Mouse (Mus musculus) limb, embryonic 13.5 days (tissue): ENCODE results near the gene Pnpo. TPM values are rescaled to one million over a fixed set of nuclear protein-coding genes. Genes with fewer than 3 reads are reported as not detected.

Experiments used
- ATAC-seq: fragments of 200-750 bp; cut with Nextera tagmentation; 2 replicates; pipeline ENCODE4 v1.8.0; 2017; ENCODE audit warnings: low read depth, moderate number of reproducible peaks, moderate TSS enrichment; ENCODE audit not compliant: low FRiP score
- H3K27ac ChIP-seq: fragments of 300-500 bp; sonication (generic); 2 replicates; pipeline ENCODE4 v1.5.1; 2015; ENCODE audit warnings: inconsistent platforms, mild to moderate bottlenecking, moderate library complexity
- H3K27me3 ChIP-seq: fragments of 300-500 bp; sonication (generic); 2 replicates; pipeline ENCODE4 v1.6.1; 2015; ENCODE audit warnings: mild to moderate bottlenecking, inconsistent platforms
- H3K36me3 ChIP-seq: fragments of 300-500 bp; sonication (generic); 2 replicates; pipeline ENCODE4 v1.6.1; 2015; ENCODE audit warnings: inconsistent platforms, mild to moderate bottlenecking, moderate library complexity
- H3K4me1 ChIP-seq: fragments of 300-500 bp; sonication (generic); 2 replicates; pipeline ENCODE4 v1.6.1; 2015; ENCODE audit warnings: inconsistent platforms
- H3K4me2 ChIP-seq: fragments of 300-500 bp; sonication (generic); replicated peaks from 2 replicates; pipeline ENCODE4 v1.6.1; 2015; ENCODE audit warnings: inconsistent platforms, mild to moderate bottlenecking, moderate library complexity
- H3K4me3 ChIP-seq: fragments of 300-500 bp; sonication (generic); 2 replicates; pipeline ENCODE4 v1.5.1; 2015; ENCODE audit warnings: moderate library complexity, mild to moderate bottlenecking, inconsistent platforms
- H3K9ac ChIP-seq: fragments of 300-500 bp; sonication (generic); 2 replicates; pipeline ENCODE4 v1.6.1; 2015; ENCODE audit warnings: mild to moderate bottlenecking, inconsistent platforms
- H3K9me3 ChIP-seq: fragments of 300-500 bp; sonication (generic); 2 replicates; pipeline ENCODE4 v1.6.1; 2016; ENCODE audit warnings: inconsistent platforms
- WGBS: fragments of 180-500 bp; shearing (Covaris S2); methylation state at CpG from one replicate; pipeline ENCODE4 v1.1.7; 2015; 5-methylcytosine and 5-hydroxymethylcytosine counted together
- polyA plus RNA-seq: library from polyadenylated mRNA; unstranded; fragments of >200 nt; fragmentation: Nextera tagmentation; extraction: Ambion mirVana; gene quantifications from 2 replicates; pipeline ENCODE4 v1.2.1, GENCODE M21; 2015

The Pnpo gene
- polyA plus RNA-seq, 1 experiment from 2014 or later: 21.2 TPM

DNA sequence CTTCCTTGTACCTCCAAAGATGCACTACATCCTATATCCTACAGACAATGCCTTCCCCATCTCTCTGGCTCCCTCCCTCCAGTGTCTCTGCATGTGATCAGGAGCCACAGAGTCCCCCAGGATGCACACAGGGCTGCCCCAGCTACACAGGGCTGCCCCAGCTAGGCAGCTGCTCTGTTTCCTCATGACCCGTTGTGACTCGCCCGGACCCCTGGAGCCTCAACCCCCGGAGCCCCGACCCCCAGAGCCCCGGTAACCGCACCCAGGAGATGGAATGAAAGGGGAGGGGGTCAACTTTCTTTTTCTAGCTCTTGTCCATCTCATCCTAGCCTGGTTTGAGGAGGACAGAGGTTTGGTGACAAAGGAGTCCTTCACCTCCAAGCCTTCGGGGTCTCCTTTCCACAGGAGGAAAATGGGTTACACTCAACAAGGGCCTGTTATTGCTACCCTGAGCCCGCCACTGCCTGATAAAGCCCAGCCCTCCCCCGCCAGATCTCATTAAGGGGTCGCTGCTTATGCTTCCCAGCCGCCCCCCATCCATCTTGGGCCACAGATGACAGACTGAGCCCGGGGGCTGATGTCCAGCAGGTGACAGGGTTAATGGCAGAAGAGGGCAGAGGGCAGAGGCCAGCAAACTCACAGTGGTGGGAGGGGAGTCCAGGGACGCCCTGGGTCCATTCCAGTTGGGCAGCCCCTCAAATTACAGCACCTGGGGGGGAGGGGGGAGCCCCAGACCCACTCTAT is 51.8 kb downstream of the Pnpo start:
- no peak overlapping the region for H3K4me3 ChIP-seq
- H3K9me3 ChIP-seq: no peaks in the 10 kb centered on the region
- WGBS: 26% methylated on average over 14 of the region's 14 CpGs
- no peaks in the 10 kb centered on the region for H3K27me3 ChIP-seq
- no peak for ATAC-seq
- H3K9ac ChIP-seq: no peak overlapping the region
- H3K4me2 ChIP-seq: no peak overlapping the region
- no peaks in the 10 kb centered on the region for H3K4me1 ChIP-seq
- H3K36me3 ChIP-seq: no peaks in the 10 kb centered on the region
- H3K27ac ChIP-seq: no peak overlapping the region

Other genes starting within 250 kb of the Pnpo start
- gene Snx11, start 166.4 kb downstream of the Pnpo start, polyA plus RNA-seq: 22.2 and 22.3 TPM in 2 replicates
- gene Cbx1, start 154.9 kb downstream of the Pnpo start, polyA plus RNA-seq: 158 and 163 TPM in 2 replicates
- 68.6 and 69.3 TPM in 2 replicates for gene Nfe2l1, start 114.0 kb downstream of the Pnpo start, polyA plus RNA-seq
- gene Copz2, start 94.1 kb downstream of the Pnpo start, polyA plus RNA-seq: 140 and 149 TPM in 2 replicates
- gene Cdk5rap3, start 27.5 kb downstream of the Pnpo start, polyA plus RNA-seq: 87.0 and 92.3 TPM in 2 replicates
- 0.60 and 0.97 TPM in 2 replicates for gene Prr15l, start 15.9 kb downstream of the Pnpo start, polyA plus RNA-seq
- 16.9 and 18.7 TPM in 2 replicates for gene Sp2, start 39.0 kb upstream of the Pnpo start, polyA plus RNA-seq
- 3.6 and 4.3 TPM in 2 replicates for gene Sp6, start 69.4 kb upstream of the Pnpo start, polyA plus RNA-seq
- gene Scrn2, start 86.0 kb upstream of the Pnpo start, polyA plus RNA-seq: 27.2 and 27.7 TPM in 2 replicates
- 0.92 and 0.98 TPM in 2 replicates for gene Lrrc46, start 97.4 kb upstream of the Pnpo start, polyA plus RNA-seq
- 81.9 and 83.2 TPM in 2 replicates for gene Mrpl10, start 97.6 kb upstream of the Pnpo start, polyA plus RNA-seq
- gene Osbpl7, start 106.6 kb upstream of the Pnpo start, polyA plus RNA-seq: 8.9 and 10.1 TPM in 2 replicates
- 0.09 TPM in 1 of 2 replicates, not detected in the other for gene Tbx21, start 171.3 kb upstream of the Pnpo start, polyA plus RNA-seq
- gene Tbkbp1, start 207.5 kb upstream of the Pnpo start, polyA plus RNA-seq: 8.2 and 8.4 TPM in 2 replicates
- gene Kpnb1, start 243.9 kb upstream of the Pnpo start, polyA plus RNA-seq: 57.3 and 59.2 TPM in 2 replicates